8 mouse cellular contexts compared by ENCODE assay signal in genomic region chr4:129781881-129782675, GRCm38 (mm10). TPM values are rescaled to one million over a fixed set of nuclear protein-coding genes. Genes with fewer than 3 reads are reported as not detected.
DNase-seq lines count a peak whose midpoint lies in the region; ATAC-seq and TF ChIP-seq lines count a peak whose summit lies in the region.

No protein-coding gene starts in this region.

- H3K4me2 ChIP-seq in hindbrain, postnatal 0 days (ENCODE audit: low read depth, low read length): no peak overlapping the region
- H3K4me2 ChIP-seq in liver, postnatal 0 days (ENCODE audit: low read depth, low read length): no peak overlapping the region

- intact Hi-C loops in left cerebral cortex, postnatal 25 days (cut with DNase I): loop anchor here (5.0 kb wide), 1 partner anchor 80 kb away; no protein-coding TSS in a partner anchor
- intact Hi-C loops in gastrocnemius, postnatal 14 days (cut with DNase I; ENCODE audit: low total_unique reads): loop anchor here (10.0 kb wide), 2 partner anchors 63 to 77 kb away; no protein-coding TSS in a partner anchor

- H3K27ac ChIP-seq in bone marrow, adult 2 months (ENCODE audit: control insufficient read depth, insufficient read depth, low read depth, low read length, poor library complexity): peak overlapping the region; percentile 21
- H3K27ac ChIP-seq in hindbrain, postnatal 0 days: peak overlapping the region; percentile 45; the same call in 1 of the 2 replicates
- H3K27ac ChIP-seq in liver, postnatal 0 days (ENCODE audit: low read depth): peak overlapping the region; percentile 1; the same call in 1 of the 2 replicates
- H3K27ac ChIP-seq in small intestine, adult 2 months (ENCODE audit: insufficient read depth, low read depth, low read length): peak overlapping the region; percentile 53

- no peaks in the 10 kb centered on the region for H3K27me3 ChIP-seq in hindbrain, postnatal 0 days (ENCODE audit: insufficient read depth, low read length)
- H3K27me3 ChIP-seq in liver, postnatal 0 days (ENCODE audit: insufficient read depth, low read length): no peaks in the 10 kb centered on the region
- no peaks in the 10 kb centered on the region for H3K27me3 ChIP-seq in small intestine, adult 2 months (ENCODE audit: control insufficient read depth, insufficient read depth, low read length)

- H3K36me3 ChIP-seq in hindbrain, postnatal 0 days (ENCODE audit: insufficient read depth, low read length): no peaks in the 10 kb centered on the region
- H3K36me3 ChIP-seq in liver, postnatal 0 days (replicated peaks; ENCODE audit: insufficient read depth, low read length): no peaks in the 10 kb centered on the region
- H3K36me3 ChIP-seq in small intestine, adult 2 months (ENCODE audit: control insufficient read depth, insufficient read depth, low read length): no peaks in the 10 kb centered on the region

- no peaks in the 10 kb centered on the region for H3K9me3 ChIP-seq in hindbrain, postnatal 0 days (ENCODE audit: low read length)
- H3K9me3 ChIP-seq in liver, postnatal 0 days (ENCODE audit: low read length): no peaks in the 10 kb centered on the region

- peaks cover 5% of the 10 kb centered on the region for H3K4me1 ChIP-seq in bone marrow, adult 2 months (ENCODE audit: control insufficient read depth, insufficient read depth, low read length)
- H3K4me1 ChIP-seq in hindbrain, postnatal 0 days (ENCODE audit: insufficient read depth, low read length): peaks cover 9% of the 10 kb centered on the region; the same call in 1 of the 2 replicates
- peaks cover 3% of the 10 kb centered on the region; the same call in 1 of the 2 replicates for H3K4me1 ChIP-seq in liver, postnatal 0 days (ENCODE audit: insufficient read depth)
- peaks cover 2% of the 10 kb centered on the region; the same call in 1 of the 2 replicates for H3K4me1 ChIP-seq in small intestine, adult 2 months (ENCODE audit: control insufficient read depth, insufficient read depth, insufficient read length, low read length)

- TF ChIP-seq POLR2A in bone marrow, adult 2 months (IDR thresholded peaks at IDR 0.05; ENCODE audit: borderline replicate concordance, control insufficient read depth, low read depth, low read length): no peak
- TF ChIP-seq POLR2A in small intestine, adult 2 months (IDR thresholded peaks at IDR 0.05; ENCODE audit: low read depth, low read length): no peak

- 9% methylated on average over 4 of the region's 4 CpGs for WGBS in bone marrow, adult 2 months
- WGBS in hindbrain, postnatal 0 days: 26% methylated on average over 4 of the region's 4 CpGs
- 23% methylated on average over 4 of the region's 4 CpGs for WGBS in liver, postnatal 0 days (ENCODE audit: insufficient replicate concordance)
- WGBS in small intestine, adult 2 months: 26% methylated on average over 4 of the region's 4 CpGs

- no peak for TF ChIP-seq CTCF in bone marrow, adult 2 months (IDR thresholded peaks at IDR 0.05; ENCODE audit: control insufficient read depth, insufficient read depth, low read length)
- no peak for TF ChIP-seq CTCF in hindbrain, postnatal 0 days (IDR thresholded peaks at IDR 0.05; ENCODE audit: low read depth)
- TF ChIP-seq CTCF in liver, postnatal 0 days (IDR thresholded peaks at IDR 0.05; ENCODE audit: low read depth): 0 out of 2 replicates have a peak, but pooled peaks have one; percentile 8
- TF ChIP-seq CTCF in small intestine, adult 2 months (IDR thresholded peaks at IDR 0.05; ENCODE audit: extremely low read depth, insufficient read length, insufficient replicate concordance, low read depth, low read length): no peak

- no peak overlapping the region for H3K9ac ChIP-seq in hindbrain, postnatal 0 days (replicated peaks; ENCODE audit: low read length)
- no peak overlapping the region for H3K9ac ChIP-seq in liver, postnatal 0 days (replicated peaks)

- H3K4me3 ChIP-seq in bone marrow, adult 2 months (replicated peaks; ENCODE audit: control insufficient read depth, low read depth, low read length): no peak overlapping the region
- H3K4me3 ChIP-seq in hindbrain, postnatal 0 days (ENCODE audit: low read length): no peak overlapping the region
- H3K4me3 ChIP-seq in liver, postnatal 0 days (ENCODE audit: low read depth, low read length): no peak overlapping the region
- no peak overlapping the region for H3K4me3 ChIP-seq in small intestine, adult 2 months (ENCODE audit: low read depth, low read length)

- no peak for TF ChIP-seq EP300 in liver, postnatal 0 days (IDR thresholded peaks at IDR 0.05; ENCODE audit: low read depth)

- peak; percentile 77 for ATAC-seq in hindbrain, postnatal 0 days
- ATAC-seq in liver, postnatal 0 days: peak; percentile 43; the same call in 1 of the 2 replicates

- peak; percentile 37 to 38 for DNase-seq in left cerebral cortex, postnatal 25 days (ENCODE audit: low spot score in 2 of 2)
- DNase-seq in left cerebral cortex, adult 8-10 months (ENCODE audit: low spot score in 2 of 2): no peak
- peak; percentile 46 for DNase-seq in gastrocnemius, postnatal 14 days
- peak; percentile 67 for DNase-seq in hindbrain, postnatal 0 days (ENCODE audit: low spot score)
- peak; percentile 54 for DNase-seq in liver, postnatal 0 days
- DNase-seq in right cerebral cortex, postnatal 25 days: no peak

RNA-seq across cellular contexts. Expression of gene Ptp4a2, which starts 28.9 kb away (rescaled TPM):
- total RNA-seq in left cerebral cortex, postnatal 25 days (2021): 100 to 1,000 TPM; 115 to 138 TPM
- 100 to 1,000 TPM; 128 to 154 (median 142) TPM for total RNA-seq in left cerebral cortex, adult 8-10 months (2022)
- polyA plus RNA-seq in bone marrow, adult 2 months (2011; ENCODE audit: insufficient read depth, insufficient read length, low replicate concordance, missing spikeins): 70.4 and 92.1 TPM in 2 replicates
- 100 to 1,000 TPM; 515 to 580 TPM for total RNA-seq in gastrocnemius, postnatal 14 days (2021)
- total RNA-seq in hindbrain, postnatal 0 days (2014; rRNA removed): 83.5 and 91.7 TPM in 2 replicates
- polyA plus RNA-seq in hindbrain, postnatal 0 days (2015; fragmentation: Nextera tagmentation; extraction: Ambion mirVana): 243 and 254 TPM in 2 replicates
- 198 and 205 TPM in 2 replicates for polyA plus RNA-seq in liver, postnatal 0 days (2015; fragmentation: Nextera tagmentation; extraction: Ambion mirVana)
- 8.9 and 21.1 TPM in 2 replicates for polyA plus RNA-seq in small intestine, adult 2 months (2012; rRNA removed)

RNA-seq across cellular contexts. Expression of gene Khdrbs1, which starts 40.0 kb away (rescaled TPM):
- total RNA-seq in left cerebral cortex, postnatal 25 days (2021): 10 to 100 TPM; 87.6 to 88.7 TPM
- 10 to 100 TPM; 89.9 to 93.5 (median 91.2) TPM for total RNA-seq in left cerebral cortex, adult 8-10 months (2022)
- 33.6 and 40.4 TPM in 2 replicates for polyA plus RNA-seq in bone marrow, adult 2 months (2011; ENCODE audit: insufficient read depth, insufficient read length, low replicate concordance, missing spikeins)
- 10 to 100 TPM; 31.7 to 34.7 TPM for total RNA-seq in gastrocnemius, postnatal 14 days (2021)
- total RNA-seq in hindbrain, postnatal 0 days (2014; rRNA removed): 75.1 and 86.2 TPM in 2 replicates
- 85.7 and 86.5 TPM in 2 replicates for polyA plus RNA-seq in hindbrain, postnatal 0 days (2015; fragmentation: Nextera tagmentation; extraction: Ambion mirVana)
- polyA plus RNA-seq in liver, postnatal 0 days (2015; fragmentation: Nextera tagmentation; extraction: Ambion mirVana): 18.7 and 19.6 TPM in 2 replicates
- 29.4 and 58.7 TPM in 2 replicates for polyA plus RNA-seq in small intestine, adult 2 months (2012; rRNA removed)

Comparison
In these comparisons a context has a peak if more than half of its experiments do, and no peak if none do; other contexts are left out.
1. DNase-seq: peak in left cerebral cortex, postnatal 25 days (2 of 2), gastrocnemius, postnatal 14 days (single experiment), hindbrain, postnatal 0 days (single experiment) and liver, postnatal 0 days (single experiment); none in left cerebral cortex, adult 8-10 months (0 of 2) and right cerebral cortex, postnatal 25 days (single experiment).
2. H3K27ac ChIP-seq: peak in every context shown above with its lines; median percentile 53 in small intestine, adult 2 months; 45 in hindbrain, postnatal 0 days; 21 in bone marrow, adult 2 months; 1 in liver, postnatal 0 days.